Mouse (Mus musculus): ENCODE data around the gene Gkn2.

The Gkn2 gene

GRCm38 (mm10) chr6:87399886-87400566, 26.9 kb downstream of the Gkn2 start:
- no peak for DNase-seq (ENCODE audit: low spot score)

GRCm38 (mm10) chr6:87401456-87401855, 28.3 kb downstream of the Gkn2 start:
- DNase-seq (ENCODE audit: low spot score), result no peak

GRCm38 (mm10) chr6:87412011-87412410, 38.9 kb downstream of the Gkn2 start:
- DNase-seq (ENCODE audit: low spot score), result no peak

GRCm38 (mm10) chr6:87422304-87422703, 49.1 kb downstream of the Gkn2 start:
- DNase-seq (ENCODE audit: low spot score), result no peak

GRCm38 (mm10) chr6:87424037-87424816, 51.1 kb downstream of the Gkn2 start:
- DNase-seq (ENCODE audit: low spot score), result no peak

GRCm38 (mm10) chr6:87426954-87427353, 53.8 kb downstream of the Gkn2 start:
- no peak for DNase-seq (ENCODE audit: low spot score)

GRCm38 (mm10) chr6:87427616-87428015, 54.5 kb downstream of the Gkn2 start:
- no peak for DNase-seq (ENCODE audit: low spot score)

- no peak for DNase-seq (ENCODE audit: low spot score)
Measured at GRCm38 (mm10) chr6:87428487-87429044, 55.4 kb downstream of the Gkn2 start, which contains the start of gene Bmp10. Gene Bmp10, plus strand, starts transcription at chr6:87428994.

Measured in c-Kit-positive CD71-positive TER-119-positive erythroid progenitor cells, embryonic 14.5 days (primary cell).